Mouse (Mus musculus) testis, adult 2 months (tissue): ENCODE results near the gene Man2a2.

Experiments used
- CTCF ChIP-seq: fragments of 200-500 bp; IDR thresholded peaks from 2 replicates; pipeline ENCODE4 v1.5.1; 2012; ENCODE audit warnings: low read depth, mild to moderate bottlenecking, inconsistent platforms, low read length, moderate library complexity; ENCODE audit not compliant: control insufficient read depth, insufficient read depth, insufficient replicate concordance
- POLR2A ChIP-seq: fragments of 200-500 bp; IDR thresholded peaks from 2 replicates; pipeline ENCODE4 v1.6.1; 2012; ENCODE audit warnings: low read depth, mild to moderate bottlenecking, inconsistent platforms, low read length, moderate library complexity; ENCODE audit not compliant: control insufficient read depth

- TF ChIP-seq CTCF (no peak), POLR2A (no peak)
Observed at GRCm38 (mm10) chr7:80310771-80311170, 60.4 kb downstream of the Man2a2 start.
